ENCODE assay signal across 8 mouse cellular contexts in the genomic region with DNA sequence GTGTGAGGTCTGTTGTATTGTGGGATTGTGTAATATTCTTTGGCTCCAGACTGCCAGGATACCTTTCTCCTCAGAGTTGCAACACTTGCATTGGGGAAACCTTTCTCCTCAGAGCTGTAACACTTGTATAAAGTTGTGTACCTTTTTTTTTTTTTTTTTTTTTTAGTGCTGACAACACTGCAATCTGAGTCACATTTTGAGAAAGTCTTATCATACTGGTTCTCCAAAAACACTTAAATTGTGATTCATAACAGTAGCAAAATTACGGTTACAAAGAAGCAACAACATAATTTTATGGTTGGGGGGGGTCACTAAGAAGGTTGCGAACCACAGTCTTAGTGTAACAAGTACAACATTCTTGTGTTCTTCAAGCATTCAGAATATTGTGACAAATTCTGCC. TPM values are rescaled to one million over a fixed set of nuclear protein-coding genes. Genes with fewer than 3 reads are reported as not detected.
DNase-seq lines count a peak whose midpoint lies in the region; TF ChIP-seq lines count a peak whose summit lies in the region.

TSS of gene Fancl (plus strand) at position 165 of the 400 bp plus-strand sequence.

- intact Hi-C loops in left cerebral cortex, postnatal 4 days (cut with DNase I): no loop called here
- intact Hi-C loops in left cerebral cortex, postnatal 36 days (cut with DNase I): loop anchor here (5.0 kb wide), 1 partner anchor 179 kb away; no protein-coding TSS in a partner anchor

- 95% methylated on average over 2 of the region's 2 CpGs for WGBS in hindbrain, embryonic 10.5 days
- WGBS in midbrain, embryonic 10.5 days: 95% methylated on average over 2 of the region's 2 CpGs

- TF ChIP-seq POLR2A in bone marrow macrophage, adult 2 months (IDR thresholded peaks at IDR 0.05; ENCODE audit: borderline replicate concordance, low read depth, low read length): no peak

- no peaks in the 10 kb centered on the region for H3K9me3 ChIP-seq in hindbrain, embryonic 10.5 days
- H3K9me3 ChIP-seq in midbrain, embryonic 10.5 days (replicated peaks): no peaks in the 10 kb centered on the region

- H3K27ac ChIP-seq in bone marrow macrophage, adult 2 months (ENCODE audit: insufficient read depth, low read depth, low read length): peak within 1 kb of the TSS; percentile 83
- H3K27ac ChIP-seq in hindbrain, embryonic 10.5 days: peak within 1 kb of the TSS; percentile 96
- peak within 1 kb of the TSS; percentile 96 for H3K27ac ChIP-seq in midbrain, embryonic 10.5 days (replicated peaks)

- DNase-seq in left cerebral cortex, postnatal 4 days: no peak
- DNase-seq in left cerebral cortex, postnatal 36 days (ENCODE audit: low spot score in 2 of 2): no peak
- no peak for DNase-seq in hindbrain, embryonic 10.5 days (ENCODE audit: low spot score)
- no peak for DNase-seq in midbrain, embryonic 10.5 days (ENCODE audit: low spot score)
- no peak for DNase-seq in right cerebral cortex, postnatal 4 days
- no peak for DNase-seq in urinary bladder, adult 18-20 months (ENCODE audit: low spot score in 2 of 2)
- DNase-seq in cerebellum, adult 11-12 months: no peak

- H3K27me3 ChIP-seq in hindbrain, embryonic 10.5 days (ENCODE audit: insufficient read depth, poor library complexity, severe bottlenecking): no peaks in the 10 kb centered on the region
- H3K27me3 ChIP-seq in midbrain, embryonic 10.5 days (ENCODE audit: low read depth, poor library complexity, severe bottlenecking): no peaks in the 10 kb centered on the region

- TF ChIP-seq CTCF in bone marrow macrophage, adult 2 months (IDR thresholded peaks at IDR 0.05; ENCODE audit: low read depth, low read length): no peak

- 0 out of 2 replicates have a peak, but pooled peaks cover 2% of the 10 kb centered on the region for H3K4me1 ChIP-seq in bone marrow macrophage, adult 2 months (ENCODE audit: control insufficient read depth, insufficient read depth, low read length)
- peaks cover 11% of the 10 kb centered on the region; the same call in 1 of the 2 replicates for H3K4me1 ChIP-seq in hindbrain, embryonic 10.5 days (replicated peaks)
- peaks cover 13% of the 10 kb centered on the region; the same call in 1 of the 2 replicates for H3K4me1 ChIP-seq in midbrain, embryonic 10.5 days

- H3K36me3 ChIP-seq in hindbrain, embryonic 10.5 days: peaks cover 5% of the 10 kb centered on the region; the same call in 1 of the 2 replicates
- H3K36me3 ChIP-seq in midbrain, embryonic 10.5 days: peaks cover 6% of the 10 kb centered on the region; the same call in 1 of the 2 replicates

- peak within 1 kb of the TSS; percentile 86 for H3K4me3 ChIP-seq in bone marrow macrophage, adult 2 months (ENCODE audit: insufficient read depth, low read length)
- peak within 1 kb of the TSS; percentile 67 for H3K4me3 ChIP-seq in hindbrain, embryonic 10.5 days
- H3K4me3 ChIP-seq in midbrain, embryonic 10.5 days: peak within 1 kb of the TSS; percentile 64

RNA-seq across cellular contexts. Expression of gene Fancl, which starts in this region (rescaled TPM):
- total RNA-seq in left cerebral cortex, postnatal 4 days (2021): 10 to 100 TPM; 10.6 to 12.1 TPM
- 1 to 10 TPM; 7.2 to 8.3 TPM for total RNA-seq in left cerebral cortex, postnatal 36 days (2021)
- 10.1 and 13.3 TPM in 2 replicates for polyA plus RNA-seq in bone marrow macrophage, adult 2 months (2012; ENCODE audit: insufficient read depth, insufficient read length, missing spikeins)
- 29.3 and 29.8 TPM in 2 replicates for polyA plus RNA-seq in hindbrain, embryonic 10.5 days (2016; fragmentation: Nextera tagmentation; extraction: Ambion mirVana)
- 33.7 and 37.6 TPM in 2 replicates for polyA plus RNA-seq in midbrain, embryonic 10.5 days (2016; fragmentation: Nextera tagmentation; extraction: Ambion mirVana)
